ENCODE assay signal across 17 mouse cellular contexts in genomic region chr3:108940996-108941395, GRCm38 (mm10). TPM values are rescaled to one million over a fixed set of nuclear protein-coding genes. Genes with fewer than 3 reads are reported as not detected.
"Had no signal": no experiment of that assay in that cellular context is flagged by ENCODE, and none has a peak within 500 bp of the region (broad histone marks: within the 10 kb centered on the region; RNA-seq: fewer than 3 reads in every experiment).

No protein-coding gene starts in this region.

- H3K9ac ChIP-seq: kidney, embryonic 15.5 days; liver, embryonic 13.5 days; midbrain, embryonic 15.5 days; stomach, embryonic 15.5 days had no signal

- H3K36me3 ChIP-seq: kidney, embryonic 15.5 days; liver, embryonic 13.5 days; midbrain, embryonic 15.5 days; stomach, embryonic 15.5 days had no signal

- H3K4me1 ChIP-seq: kidney, embryonic 15.5 days; midbrain, embryonic 15.5 days; stomach, embryonic 15.5 days had no signal

- ATAC-seq: intestine, postnatal 0 days had no signal

- H3K27ac ChIP-seq: kidney, embryonic 15.5 days; liver, embryonic 13.5 days; midbrain, embryonic 15.5 days; stomach, embryonic 15.5 days had no signal

- DNase-seq: kidney, adult 2 months; liver, embryonic 13.5 days; lung, adult 2 months; lung, postnatal 14 days; right cerebral cortex, postnatal 25 days; spleen, adult 18-20 months; thymus, postnatal 25 days had no signal

- H3K27me3 ChIP-seq: kidney, embryonic 15.5 days; liver, embryonic 13.5 days; midbrain, embryonic 15.5 days; stomach, embryonic 15.5 days had no signal

- H3K9me3 ChIP-seq: liver, embryonic 13.5 days; midbrain, embryonic 15.5 days; stomach, embryonic 15.5 days had no signal

RNA-seq across cellular contexts. Expression of gene Gm9857, which starts 0.8 kb away (rescaled TPM):
- polyA plus RNA-seq: intestine, postnatal 0 days; kidney, embryonic 15.5 days; liver, adult 2 months; liver, embryonic 13.5 days; liver, embryonic 16.5 days; lung, adult 2 months; lung, embryonic 16.5 days; midbrain, embryonic 11.5 days; midbrain, embryonic 15.5 days; neural tube, embryonic 14.5 days; thymus, postnatal 0 days had no signal

RNA-seq across cellular contexts. Expression of gene Henmt1, which starts 1.3 kb away (rescaled TPM):
- polyA plus RNA-seq: liver, adult 2 months; liver, embryonic 16.5 days had no signal

RNA-seq across cellular contexts. Expression of gene Fndc7, which starts 51.2 kb away (rescaled TPM):
- polyA plus RNA-seq: kidney, embryonic 15.5 days; midbrain, embryonic 11.5 days had no signal
